Comparison of ENCODE assay signal across 12 mouse cellular contexts in genomic region chr2:83722936-83723335, GRCm38 (mm10). TPM values are rescaled to one million over a fixed set of nuclear protein-coding genes. Genes with fewer than 3 reads are reported as not detected.
DNase-seq lines count a peak whose midpoint lies in the region; ATAC-seq and TF ChIP-seq lines count a peak whose summit lies in the region.
"Had no signal": no experiment of that assay in that cellular context is flagged by ENCODE, and none has a peak within 500 bp of the region (broad histone marks: within the 10 kb centered on the region; RNA-seq: fewer than 3 reads in every experiment).

No protein-coding gene starts in this region.

- H3K4me1 ChIP-seq in heart, adult 2 months (ENCODE audit: control insufficient read depth, insufficient read depth, low read length) = peaks cover 4% of the 10 kb centered on the region

- DNase-seq in heart, adult 11 months = peak; percentile 61
- no peak for DNase-seq in heart, adult 2 months
- DNase-seq in left cerebral cortex, adult 2 months (ENCODE audit: extremely low spot score in 1 of 2, low spot score in 2 of 2) = no peak
- no peak for DNase-seq in left cerebral cortex, postnatal 36 days (ENCODE audit: low spot score in 2 of 2)
- no peak for DNase-seq in adrenal gland, postnatal 36 days
- DNase-seq in B cell, adult 2 months = no peak
- DNase-seq: adrenal gland, adult 2 months; cerebellum, adult 11 months; liver, embryonic 13.5 days; right cerebral cortex, adult 18-20 months had no signal

- TF ChIP-seq EP300 in heart, adult 2 months (IDR thresholded peaks at IDR 0.05; ENCODE audit: insufficient read depth, low read depth, low read length) = no peak

- no peak for TF ChIP-seq CTCF in heart, adult 2 months (IDR thresholded peaks at IDR 0.05)
- TF ChIP-seq CTCF in left cerebral cortex, adult 2 months (IDR thresholded peaks at IDR 0.05) = no peak

- peak overlapping the region; percentile 94 for H3K4me2 ChIP-seq in myocyte (ENCODE audit: low read depth)

- no peak overlapping the region for H3K4me3 ChIP-seq in heart, adult 2 months
- H3K4me3 ChIP-seq in left cerebral cortex, adult 2 months = no peak overlapping the region
- peak overlapping the region; percentile 45 for H3K4me3 ChIP-seq in myocyte

- H3K9ac ChIP-seq in heart, adult 2 months (ENCODE audit: low read depth, low read length) = no peak overlapping the region
- H3K9ac ChIP-seq: liver, embryonic 13.5 days had no signal

- H3K36me3 ChIP-seq in heart, adult 2 months (ENCODE audit: control insufficient read depth, insufficient read depth, low read length) = no peaks in the 10 kb centered on the region
- H3K36me3 ChIP-seq in myocyte (ENCODE audit: control insufficient read depth, insufficient read depth) = no peaks in the 10 kb centered on the region
- H3K36me3 ChIP-seq: liver, embryonic 13.5 days had no signal

- peak; percentile 16 for ATAC-seq in activated CD4-positive, CD25-positive, alpha-beta regulatory T cell, adult 4 months

- intact Hi-C loops in heart, adult 2 months (cut with DNase I) = loop anchor here (5.0 kb wide), 1 partner anchor 49 kb away; no protein-coding TSS in a partner anchor
- intact Hi-C loops in left cerebral cortex, adult 2 months (cut with DNase I) = no loop called here
- intact Hi-C loops in left cerebral cortex, postnatal 36 days (cut with DNase I) = loop anchor here (5.0 kb wide), 1 partner anchor 49 kb away; no protein-coding TSS in a partner anchor

- H3K27ac ChIP-seq in heart, adult 2 months = no peak overlapping the region
- H3K27ac ChIP-seq in left cerebral cortex, adult 2 months = peak overlapping the region; percentile 85; the same call in 1 of the 2 replicates
- H3K27ac ChIP-seq: liver, embryonic 13.5 days had no signal

- no peak for TF ChIP-seq POLR2A in heart, adult 2 months (IDR thresholded peaks at IDR 0.05; ENCODE audit: insufficient read depth, low read depth, low read length)
- TF ChIP-seq POLR2A in myocyte (IDR thresholded peaks at IDR 0.05; ENCODE audit: insufficient read length, low read depth) = no peak

- no peak overlapping the region for H3ac ChIP-seq in myocyte (ENCODE audit: control insufficient read depth, insufficient read length)

- H3K27me3 ChIP-seq in heart, adult 2 months (ENCODE audit: control insufficient read depth, insufficient read depth, low read length) = no peaks in the 10 kb centered on the region
- H3K27me3 ChIP-seq in myocyte (ENCODE audit: control insufficient read depth, insufficient read depth, insufficient read length) = no peaks in the 10 kb centered on the region

- H3K79me2 ChIP-seq in heart, adult 2 months (replicated peaks; ENCODE audit: control insufficient read depth, insufficient read depth, low read length) = no peaks in the 10 kb centered on the region
- peaks cover 32% of the 10 kb centered on the region for H3K79me2 ChIP-seq in myocyte (ENCODE audit: control insufficient read depth, insufficient read depth)

TF ChIP-seq in myocyte, 11 proteins besides CTCF, POLR2A, EP300 and RAD21:
- TF ChIP-seq TCF3 (IDR thresholded peaks at IDR 0.05; ENCODE audit: insufficient read length, low read depth) (no peak), MYOD1 (IDR thresholded peaks at IDR 0.05; ENCODE audit: control insufficient read depth in 1 of 3, insufficient read length in 2 of 3, low read depth in 2 of 3) (no peak), REST (IDR thresholded peaks at IDR 0.05; ENCODE audit: insufficient read depth, insufficient read length) (no peak), USF1 (IDR thresholded peaks at IDR 0.05; ENCODE audit: low read depth) (no peak)

RNA-seq across cellular contexts. Expression of gene Itgav, which starts 1.3 kb away (rescaled TPM):
- 10 to 100 TPM; 32.9 to 38.5 TPM for total RNA-seq in heart, adult 2 months (2021)
- polyA plus RNA-seq in heart, adult 2 months (2012; rRNA removed) = 14.2 and 20.7 TPM in 2 replicates
- total RNA-seq in left cerebral cortex, adult 2 months (2021) = 100 to 1,000 TPM; 135 to 149 TPM
- 100 to 1,000 TPM; 133 to 134 TPM for total RNA-seq in left cerebral cortex, postnatal 36 days (2021)
- 10 to 100 TPM; 44.3 to 71.5 TPM for polyA plus RNA-seq in activated CD4-positive, CD25-positive, alpha-beta regulatory T cell, adult 4 months (2017; shearing (Covaris generic))
- polyA plus RNA-seq in myocyte (2012; fragmentation: generic; extraction: Trizol) = 26.2 TPM
- total RNA-seq in adrenal gland, postnatal 36 days (2021) = 100 to 1,000 TPM; 122 to 131 TPM
